Mouse (Mus musculus) right cerebral cortex, postnatal 36 days (tissue): ENCODE measurements at regions not wholly inside any gene's neighbourhood (a gene's known extent, or its start where the extent isn't known, plus 50 kb on each side); places are given as distances from the start of the nearest gene placed in this dataset.

Experiments used
- DNase-seq, 2 experiments: peaks; one replicate each; pipeline ENCODE4 v3.0.0; 2022; ENCODE audit warnings: low spot score in 2 of 2, mixed read lengths in 1 of 2

DNA sequence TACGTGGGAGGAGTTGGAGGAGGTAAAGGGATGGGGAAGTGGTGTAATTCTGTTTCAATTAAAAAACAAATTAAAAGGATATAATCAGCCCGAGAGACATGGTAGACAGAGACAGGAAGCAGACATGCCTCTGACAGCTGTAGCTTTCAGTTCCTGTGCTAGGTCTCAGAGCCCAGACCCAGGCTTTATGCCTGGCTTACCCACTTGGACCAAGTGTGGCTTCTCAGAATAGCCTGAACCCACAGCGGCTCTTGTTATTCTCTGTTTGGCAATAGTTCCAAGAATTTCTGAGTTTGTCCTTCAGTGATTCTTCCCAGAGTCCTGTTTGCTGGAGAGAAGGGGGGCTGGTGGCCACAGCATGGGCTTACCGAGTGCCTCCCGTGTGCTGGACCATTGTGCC is 182.4 kb downstream of the Pten start:
- DNase-seq: no peak

DNA sequence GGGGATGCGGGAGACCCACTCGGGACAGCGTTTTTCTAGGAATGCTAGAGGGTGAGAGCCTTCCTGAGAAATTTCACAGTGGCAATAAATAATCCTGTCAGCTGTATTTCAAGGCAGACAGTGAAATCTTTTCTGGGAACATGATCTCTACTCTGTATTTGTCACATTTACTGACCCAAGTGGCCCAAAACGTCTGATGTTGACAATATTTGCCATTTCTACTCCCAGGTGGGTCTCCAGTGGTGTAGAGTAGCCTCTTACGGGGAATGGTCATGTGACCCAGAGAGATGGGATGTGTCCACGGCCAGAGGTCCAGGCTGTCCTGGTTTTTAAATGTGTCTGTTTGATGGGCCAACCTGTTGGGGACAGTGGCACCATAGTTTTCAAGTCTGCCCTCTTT is 183.5 kb downstream of the Pten start:
- no peak for DNase-seq

DNA sequence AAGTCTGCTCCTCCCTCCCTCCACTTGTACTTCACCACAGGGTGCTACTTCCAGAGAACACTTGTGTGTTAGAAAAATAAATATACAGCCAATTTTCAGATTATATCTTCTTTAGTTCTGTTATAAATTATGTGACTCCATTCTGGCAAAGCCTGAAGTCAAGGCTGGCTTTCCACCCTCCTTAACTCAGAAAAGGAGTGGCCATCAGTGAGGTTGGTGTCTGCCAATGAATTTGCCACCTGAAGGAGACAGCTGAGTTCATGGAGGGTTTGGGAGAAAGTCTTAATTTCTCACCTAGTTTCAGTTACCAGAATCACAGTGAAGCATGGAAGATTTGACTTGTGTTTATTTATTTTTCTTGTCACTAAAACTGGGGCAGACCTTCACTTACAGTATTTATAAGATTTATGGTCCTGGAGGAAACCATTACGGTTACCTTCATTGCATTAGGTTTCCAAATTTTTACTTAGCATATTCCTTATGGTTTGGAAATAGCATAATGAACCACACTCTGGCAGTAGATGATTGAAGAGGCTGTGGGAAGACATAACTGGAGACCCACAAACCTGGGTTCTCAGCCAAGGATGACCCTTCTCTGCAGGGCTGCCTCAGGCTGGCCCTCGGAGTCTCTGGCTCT is 186.4 kb downstream of the Pten start:
- no peak for DNase-seq

- DNase-seq: no peak
These were observed 190.0 kb downstream of the Pten start for GRCm38 (mm10) chr19:32947081-32947855.

GRCm38 (mm10) chr19:32950252-32950651 is 193.0 kb downstream of the Pten start:
- no peak for DNase-seq

DNA sequence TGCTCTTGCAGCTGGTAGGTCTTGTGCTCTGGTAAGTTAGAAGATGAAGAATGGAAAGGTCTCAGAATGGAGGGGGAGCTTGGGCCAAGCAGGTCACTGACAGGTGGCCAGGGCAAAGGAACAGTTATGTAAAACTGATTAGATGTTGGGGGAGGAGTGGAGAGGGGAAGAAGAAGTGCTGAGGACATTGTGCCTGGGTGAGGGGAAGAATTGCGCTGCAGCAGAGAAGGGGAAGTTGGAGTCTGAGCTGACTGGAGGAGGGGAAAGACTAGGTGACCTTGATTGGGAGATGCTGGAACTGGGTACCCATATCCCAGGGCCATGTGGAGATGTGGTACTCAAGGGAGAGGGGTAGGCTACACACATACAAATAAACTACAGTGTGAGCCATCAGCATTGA is 193.5 kb downstream of the Pten start:
- DNase-seq: no peak

- no peak for DNase-seq
These were observed 195.1 kb downstream of the Pten start for GRCm38 (mm10) chr19:32952425-32952824.

DNA sequence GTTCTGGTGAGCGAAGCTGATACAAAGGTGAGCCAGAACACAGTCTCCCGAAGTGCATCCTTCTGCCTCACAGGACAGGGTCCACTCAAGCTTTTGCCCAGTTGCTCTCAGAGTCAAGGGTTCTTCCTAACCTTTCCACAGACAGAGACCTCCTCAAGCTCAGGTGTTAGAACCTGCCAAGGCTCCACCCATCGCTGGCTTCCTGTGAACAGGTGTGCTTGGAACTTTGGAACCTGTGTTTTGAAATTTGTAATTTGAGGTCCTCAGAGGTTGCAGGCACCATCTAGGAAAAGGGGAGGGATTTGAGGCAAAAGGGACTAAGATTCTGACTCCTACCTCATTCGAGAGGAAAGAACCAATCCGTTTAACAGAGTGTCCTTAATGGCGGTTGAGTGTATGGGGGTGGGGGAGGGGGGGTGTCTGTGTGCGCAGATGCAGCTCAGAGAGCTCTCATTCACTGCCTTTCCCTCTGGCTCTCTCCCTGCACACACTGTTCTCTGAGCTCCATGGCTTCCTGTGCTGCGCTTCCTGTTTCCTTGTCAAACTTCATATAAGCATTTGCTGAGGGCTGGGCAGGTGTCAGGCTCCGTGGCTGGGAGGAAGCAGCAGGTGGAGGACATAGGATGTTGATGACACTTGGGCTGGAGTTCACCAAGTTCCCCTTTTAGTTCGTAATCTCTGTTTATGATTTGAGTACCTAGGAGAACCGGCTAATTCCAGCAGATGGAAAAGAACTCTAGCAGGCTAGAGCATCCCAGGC is 195.8 kb downstream of the Pten start:
- no peak for DNase-seq

- DNase-seq: peak in 1 of 2 experiments; percentile 11
These were observed 196.8 kb downstream of the Pten start for GRCm38 (mm10) chr19:32954001-32954605.

DNA sequence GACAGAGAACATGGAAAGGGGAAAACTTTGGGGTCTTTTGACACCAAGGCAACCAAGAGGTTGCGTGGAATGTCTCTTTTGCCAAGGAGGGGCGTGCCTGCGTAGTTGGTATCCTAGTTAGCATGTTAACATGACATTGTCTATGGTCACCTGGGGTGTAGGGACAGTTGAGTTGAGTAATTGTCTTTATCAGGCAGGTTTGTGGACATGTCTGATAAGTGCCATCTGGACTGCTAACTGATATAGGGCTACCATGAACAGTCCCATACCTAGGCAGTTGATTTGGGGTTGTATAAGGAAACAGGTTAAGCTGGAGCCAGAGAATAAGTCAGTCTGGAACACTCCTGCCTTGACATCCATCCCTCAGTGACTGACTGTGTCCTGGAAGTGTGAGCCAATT is 197.6 kb downstream of the Pten start:
- no peak for DNase-seq

DNA sequence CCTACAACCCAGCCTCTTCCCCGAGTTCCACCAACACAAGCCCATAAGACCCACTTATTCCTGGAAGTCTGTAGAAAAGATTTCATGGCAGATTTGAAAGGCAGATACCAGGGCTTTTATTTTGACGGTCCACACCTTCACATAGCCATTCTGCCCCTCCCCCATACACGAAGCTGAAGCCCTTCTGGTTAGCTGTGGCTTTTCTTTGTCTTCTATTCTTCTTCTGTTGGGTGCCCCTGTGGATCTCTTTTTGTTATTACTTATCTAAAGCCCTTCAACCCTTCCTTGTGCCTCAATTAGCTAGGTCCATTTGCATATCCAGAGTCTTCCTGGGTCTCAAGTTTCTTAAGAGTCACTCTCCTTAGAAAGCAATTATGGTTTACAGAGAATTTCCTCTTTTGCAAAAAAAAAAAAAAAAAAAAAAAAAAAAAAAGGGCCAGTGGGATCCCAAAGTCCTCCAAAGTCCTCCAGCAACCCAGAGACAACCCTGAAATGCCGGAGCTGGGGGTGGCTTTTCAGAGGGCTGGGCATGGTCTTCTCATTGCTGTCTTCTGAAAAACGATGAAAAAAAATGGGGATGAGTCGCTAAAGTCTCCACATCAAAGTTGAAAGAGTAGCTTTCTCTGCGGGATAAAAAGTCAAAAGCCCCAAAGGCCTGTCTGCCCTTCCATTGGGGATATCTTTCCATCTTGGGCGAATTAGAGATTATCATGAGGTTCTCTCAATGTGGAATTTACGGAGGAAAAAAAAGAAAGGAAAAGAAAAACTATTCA is 199.0 kb downstream of the Pten start:
- no peak for DNase-seq

DNA sequence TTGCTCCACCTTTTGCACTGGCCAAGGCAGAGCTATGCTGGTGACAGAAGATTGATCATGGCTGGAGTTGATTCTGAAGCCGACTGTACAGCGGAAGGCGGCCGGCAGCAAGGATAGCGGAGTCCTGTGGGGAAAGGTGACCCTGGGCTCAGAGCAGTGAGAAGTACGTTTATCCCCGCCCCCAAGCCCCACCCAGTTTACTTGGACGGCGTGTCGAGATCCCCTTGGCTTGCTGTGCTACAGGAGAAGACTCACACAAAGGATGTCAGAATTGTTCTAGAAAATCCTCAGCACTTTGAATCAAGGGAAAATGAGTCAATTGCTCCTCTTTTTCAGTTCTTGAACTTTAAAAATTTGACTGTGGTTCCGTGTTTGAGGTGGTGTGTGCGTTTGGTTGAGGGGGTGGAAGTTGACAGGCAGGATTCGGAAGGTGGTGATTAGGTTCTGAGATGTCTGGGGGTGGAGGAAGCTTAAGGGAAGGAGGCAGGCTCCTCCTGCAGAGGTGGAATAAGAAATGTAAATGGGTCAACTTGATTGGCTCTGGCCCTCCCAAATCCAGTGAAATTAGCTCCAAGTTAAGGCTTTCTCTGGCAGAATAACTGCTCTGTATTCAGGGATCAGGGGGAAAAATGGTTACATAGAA is 199.7 kb downstream of the Pten start:
- no peak for DNase-seq

GRCm38 (mm10) chr19:32958276-32958675 is 201.0 kb downstream of the Pten start:
- DNase-seq: no peak

DNA sequence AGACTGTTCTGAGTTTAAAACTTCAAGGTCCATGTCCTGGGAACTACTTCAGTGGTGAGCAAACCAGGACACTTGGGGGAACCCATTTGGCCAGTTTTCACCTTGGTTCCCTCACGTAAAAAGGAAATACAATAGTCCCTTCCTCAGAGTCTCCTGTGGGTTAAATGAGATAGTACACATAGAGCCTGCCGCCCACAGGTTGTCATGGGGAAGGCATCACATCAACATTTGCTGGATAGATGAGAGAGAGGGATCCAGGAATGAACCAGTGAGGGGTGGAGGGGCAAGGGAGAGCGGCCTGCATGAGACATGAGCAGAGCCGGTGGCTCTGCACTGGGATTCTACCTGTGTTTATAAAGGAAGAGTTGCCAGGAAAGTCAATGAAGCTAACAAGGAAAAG is 201.5 kb downstream of the Pten start:
- no peak for DNase-seq

DNA sequence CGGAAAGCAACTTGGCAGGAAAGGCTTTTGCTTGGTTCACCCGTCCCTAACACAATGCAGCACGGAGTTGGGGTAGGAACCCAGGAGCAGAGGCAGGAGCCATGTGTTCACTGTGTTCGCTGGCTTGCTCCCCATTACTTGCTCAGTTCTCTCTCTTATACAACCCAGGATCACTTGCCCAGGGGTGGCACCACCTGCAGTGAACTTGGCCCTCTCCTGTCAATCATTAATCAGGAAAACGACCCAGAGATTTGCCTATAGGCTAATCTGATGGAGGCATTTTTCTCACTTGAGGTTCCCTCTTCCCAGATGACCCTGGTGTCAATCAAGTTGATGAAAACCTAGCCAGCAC is 202.5 kb downstream of the Pten start:
- no peak for DNase-seq

- DNase-seq: no peak
These were observed 203.1 kb downstream of the Pten start for GRCm38 (mm10) chr19:32960196-32960947.

- DNase-seq: no peak
These were observed 204.2 kb downstream of the Pten start for GRCm38 (mm10) chr19:32961525-32961924.

GRCm38 (mm10) chr19:32963983-32964382 is 206.7 kb downstream of the Pten start:
- DNase-seq: no peak

GRCm38 (mm10) chr19:32965488-32965887 is 208.2 kb downstream of the Pten start:
- no peak for DNase-seq

DNA sequence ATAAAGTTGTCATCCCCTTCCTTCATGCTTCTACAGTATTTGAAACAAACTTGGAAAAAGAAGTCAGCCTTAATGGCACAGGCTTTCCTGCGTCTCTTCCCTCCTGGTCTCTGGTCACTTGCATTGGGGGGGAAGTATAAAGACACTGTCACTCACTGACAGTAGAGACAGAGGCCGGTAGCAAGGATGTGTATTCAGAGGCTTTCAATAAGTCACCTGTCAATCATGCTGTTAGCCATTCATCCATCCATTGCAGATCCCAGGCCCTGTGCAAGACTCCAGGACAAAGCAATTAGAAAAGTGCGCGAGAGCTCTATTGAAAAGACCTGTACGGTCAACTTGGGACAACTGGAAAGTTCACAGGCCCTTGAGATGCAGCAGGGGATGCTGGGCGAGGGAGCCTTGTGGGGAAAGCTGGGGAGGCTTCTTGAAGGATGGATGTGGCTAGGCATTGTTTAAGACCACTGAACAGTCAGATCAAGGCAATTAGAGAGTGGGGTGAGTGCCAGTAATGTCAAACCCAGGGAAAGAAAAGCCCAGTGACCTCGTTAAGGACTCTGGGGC is 212.0 kb downstream of the Pten start:
- no peak for DNase-seq
